Mouse (Mus musculus) olfactory bulb, adult 2 months (tissue): ENCODE measurements around the gene Camk2n1.

Experiments used
- CTCF ChIP-seq: fragments of 200-500 bp; IDR thresholded peaks from 2 replicates; pipeline ENCODE4 v1.5.1; 2012; ENCODE audit warnings: low read depth, mild to moderate bottlenecking, low read length, moderate library complexity; ENCODE audit not compliant: insufficient read depth
- POLR2A ChIP-seq: fragments of 200-500 bp; IDR thresholded peaks from 2 replicates; pipeline ENCODE4 v1.6.1; 2012; ENCODE audit warnings: mild to moderate bottlenecking, low read depth, low read length, moderate library complexity; ENCODE audit not compliant: insufficient read depth

DNA sequence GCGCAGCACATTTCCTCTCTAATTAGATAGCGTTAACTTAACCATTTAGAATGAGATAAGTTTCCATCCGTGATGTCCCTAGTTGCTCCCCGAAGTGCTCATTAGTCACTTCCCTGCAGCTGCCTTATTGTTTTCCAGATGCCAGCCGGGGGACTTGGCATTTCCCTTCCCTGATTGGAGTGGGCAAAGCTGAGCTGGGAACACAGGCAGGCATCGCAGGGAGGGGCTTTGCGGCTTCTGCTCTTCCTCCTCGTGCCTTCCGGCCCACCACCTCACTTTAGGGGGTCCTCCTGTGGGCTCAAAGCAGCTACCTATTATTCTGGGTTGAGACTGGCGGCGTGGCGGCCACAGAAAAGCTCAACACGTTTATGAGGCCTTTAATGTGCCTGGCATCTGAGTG is 7.1 kb upstream of the Camk2n1 start:
- TF ChIP-seq CTCF (no peak), POLR2A (no peak)
